ENCODE assay signal across 7 mouse cellular contexts in genomic region chr3:38201861-38202656, GRCm38 (mm10).
DNase-seq lines count a peak whose midpoint lies in the region; ATAC-seq and TF ChIP-seq lines count a peak whose summit lies in the region.

No protein-coding gene starts in this region.

- no peaks in the 10 kb centered on the region for H3K9me3 ChIP-seq in heart, postnatal 0 days (replicated peaks; ENCODE audit: control insufficient read depth, low read length)

- no peak for TF ChIP-seq POLR2A in cortical plate, adult 2 months (IDR thresholded peaks at IDR 0.05; ENCODE audit: extremely low read depth, insufficient read depth, low read length)
- no peak for TF ChIP-seq POLR2A in small intestine, adult 2 months (IDR thresholded peaks at IDR 0.05; ENCODE audit: low read depth, low read length)

- H3K4me2 ChIP-seq in heart, postnatal 0 days (ENCODE audit: low read depth, low read length): no peak overlapping the region

- peak; percentile 48 for DNase-seq in Patski (ENCODE audit: low read depth, low spot score)
- DNase-seq in heart, postnatal 0 days (ENCODE audit: low spot score): peak; percentile 67
- peak; percentile 37 to 62 for DNase-seq in layer of hippocampus, postnatal 14 days (ENCODE audit: low spot score in 2 of 2)
- peak; percentile 93 for DNase-seq in lung, postnatal 36 days

- no peaks in the 10 kb centered on the region for H3K4me1 ChIP-seq in cortical plate, adult 2 months (ENCODE audit: control insufficient read depth, insufficient read depth, low read length)
- no peaks in the 10 kb centered on the region for H3K4me1 ChIP-seq in heart, postnatal 0 days (ENCODE audit: control insufficient read depth, insufficient read depth)
- H3K4me1 ChIP-seq in small intestine, adult 2 months (ENCODE audit: control insufficient read depth, insufficient read depth, insufficient read length, low read length): no peaks in the 10 kb centered on the region

- H3K9ac ChIP-seq in heart, postnatal 0 days (replicated peaks; ENCODE audit: low read depth, low read length): no peak overlapping the region

- TF ChIP-seq EP300 in heart, postnatal 0 days (IDR thresholded peaks at IDR 0.05; ENCODE audit: low read depth): no peak

- in situ Hi-C loops in Patski (cut with MboI; ENCODE audit: low pct_unique_long_range_greater_than_20kb): loop anchor here (5.0 to 25.0 kb wide), 5 partner anchors 570 to 990 kb away; no protein-coding TSS in a partner anchor

- POLR2A ChIA-PET in Patski (lab: Charles Lee): no interaction called here

- no peaks in the 10 kb centered on the region for H3K36me3 ChIP-seq in heart, postnatal 0 days (replicated peaks; ENCODE audit: control insufficient read depth, insufficient read depth, low read length)
- H3K36me3 ChIP-seq in small intestine, adult 2 months (ENCODE audit: control insufficient read depth, insufficient read depth, low read length): no peaks in the 10 kb centered on the region

- no peaks in the 10 kb centered on the region for H3K27me3 ChIP-seq in Patski
- H3K27me3 ChIP-seq in heart, postnatal 0 days (ENCODE audit: control insufficient read depth, insufficient read depth, low read length): no peaks in the 10 kb centered on the region
- no peaks in the 10 kb centered on the region for H3K27me3 ChIP-seq in small intestine, adult 2 months (ENCODE audit: control insufficient read depth, insufficient read depth, low read length)

- H3K4me3 ChIP-seq in cortical plate, adult 2 months (ENCODE audit: insufficient read depth, low read length): no peak overlapping the region
- H3K4me3 ChIP-seq in heart, postnatal 0 days (ENCODE audit: low read depth, low read length): no peak overlapping the region
- H3K4me3 ChIP-seq in small intestine, adult 2 months (ENCODE audit: low read depth, low read length): no peak overlapping the region

- peak; percentile 64 for ATAC-seq in CD4-positive, CD25-positive, alpha-beta regulatory T cell, adult 4 months
- ATAC-seq in Patski: peak; percentile 82
- 0 out of 2 replicates have a peak, but pooled peaks have one; percentile 63 for ATAC-seq in heart, postnatal 0 days (ENCODE audit: insufficient read depth, low read depth)

- no peak overlapping the region for H3K27ac ChIP-seq in cortical plate, adult 2 months (ENCODE audit: insufficient read depth, low read length)
- no peak overlapping the region for H3K27ac ChIP-seq in heart, postnatal 0 days (ENCODE audit: low read depth)
- no peak overlapping the region for H3K27ac ChIP-seq in small intestine, adult 2 months (ENCODE audit: insufficient read depth, low read depth, low read length)

- peak; percentile 91 for TF ChIP-seq CTCF in Patski (IDR thresholded peaks at IDR 0.05)
- TF ChIP-seq CTCF in cortical plate, adult 2 months (IDR thresholded peaks at IDR 0.05; ENCODE audit: extremely low read depth, insufficient read depth, low read length): peak; percentile 72
- TF ChIP-seq CTCF in heart, postnatal 0 days (IDR thresholded peaks at IDR 0.05; ENCODE audit: low read depth): peak; percentile 68
- peak; percentile 52; the same call in 1 of the 2 replicates for TF ChIP-seq CTCF in small intestine, adult 2 months (IDR thresholded peaks at IDR 0.05; ENCODE audit: extremely low read depth, insufficient read length, insufficient replicate concordance, low read depth, low read length)

- 50% methylated on average over 10 of the region's 10 CpGs for WGBS in heart, postnatal 0 days
- WGBS in small intestine, adult 2 months: 38% methylated on average over 10 of the region's 10 CpGs

- CTCF ChIA-PET in Patski (lab: Charles Lee): interaction anchor here (0.7 to 1.1 kb wide), 5 partner anchors 11 to 734 kb away, joined by 3 to 5 read pairs (median 3); no protein-coding TSS in a partner anchor
